Mouse (Mus musculus): ENCODE results near the gene Ptgs2. TPM values are rescaled to one million over a fixed set of nuclear protein-coding genes. Genes with fewer than 3 reads are reported as not detected.

Ptgs2 gene
- total and polyA plus RNA-seq, 3 experiments, result 0.57 to 0.66 (median 0.57) TPM

DNA sequence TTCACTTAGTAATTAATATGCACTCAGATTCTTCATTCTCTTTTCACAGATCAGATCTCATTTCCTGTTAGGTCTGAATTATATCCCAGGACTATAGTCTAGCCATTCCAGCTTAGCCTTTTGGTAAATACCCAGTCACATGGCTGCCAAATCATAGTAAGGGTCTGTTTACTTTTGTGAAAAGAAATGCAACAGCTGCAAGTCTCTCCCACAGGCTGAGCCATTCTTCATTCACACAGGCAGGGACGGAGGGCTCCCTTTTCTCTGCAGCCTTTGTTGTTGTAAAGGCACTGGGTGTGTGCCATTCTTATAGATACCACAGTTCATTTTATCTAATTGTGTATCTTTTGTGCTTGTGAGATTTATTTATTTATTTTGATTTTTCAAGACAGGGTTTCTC is 9.6 kb upstream of the Ptgs2 start:
- Histone ChIP-seq H3K4me3 (no peak overlapping the region), H3K36me3 (ENCODE audit: control insufficient read depth, insufficient read depth, low read length) (no peaks in the 10 kb centered on the region), H3K9ac (ENCODE audit: low read depth, low read length) (no peak overlapping the region), H3K27me3 (ENCODE audit: control insufficient read depth, insufficient read depth, low read length) (no peaks in the 10 kb centered on the region), H3K4me1 (ENCODE audit: control insufficient read depth, insufficient read depth, low read length) (no peaks in the 10 kb centered on the region), H3K79me2 (replicated peaks; ENCODE audit: control insufficient read depth, insufficient read depth, low read length) (no peaks in the 10 kb centered on the region), H3K27ac (no peak overlapping the region)
- no peak for DNase-seq
- 60% methylated on average over 1 of the region's 1 CpGs for WGBS
- intact Hi-C loops (cut with DNase I), result no loop called here
- TF ChIP-seq POLR2A (IDR thresholded peaks at IDR 0.05; ENCODE audit: insufficient read depth, low read depth, low read length), result no peak

GRCm38 (mm10) chr1:150097036-150097435 is 2.8 kb upstream of the Ptgs2 start:
- intact Hi-C loops (cut with DNase I), result no loop called here
- H3K4me1 ChIP-seq (ENCODE audit: control insufficient read depth, insufficient read depth, low read length), result no peaks in the 10 kb centered on the region; the same call in 1 of the 2 replicates

DNA sequence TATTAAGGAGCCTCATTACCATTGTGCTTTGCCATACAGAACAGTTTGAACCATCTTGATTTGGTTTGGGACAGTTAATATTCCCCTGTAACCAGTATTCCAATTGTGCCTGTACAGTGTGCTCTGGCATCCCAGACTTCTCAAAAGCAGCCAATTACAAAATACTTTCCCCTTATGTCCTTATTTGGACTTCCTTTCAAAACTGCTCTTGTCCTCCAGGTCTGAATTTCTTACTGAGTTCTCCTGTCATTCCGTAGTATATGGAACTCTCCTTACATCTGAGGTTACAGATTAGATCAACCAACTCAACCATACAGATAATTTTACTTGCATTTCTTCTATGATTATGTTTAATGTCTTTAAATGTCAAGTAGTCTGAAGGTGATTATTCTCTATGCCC is 2.1 kb upstream of the Ptgs2 start:
- intact Hi-C loops (cut with DNase I), result no loop called here
- H3K36me3 ChIP-seq (ENCODE audit: control insufficient read depth, insufficient read depth, low read length), result no peaks in the 10 kb centered on the region
- WGBS, result 59% methylated on average over 1 of the region's 1 CpGs
- peaks cover 2% of the 10 kb centered on the region; the same call in 1 of the 2 replicates for H3K27me3 ChIP-seq (ENCODE audit: control insufficient read depth, insufficient read depth, low read length)
- no peaks in the 10 kb centered on the region for H3K79me2 ChIP-seq (replicated peaks; ENCODE audit: control insufficient read depth, insufficient read depth, low read length)
- no peak overlapping the region for H3K9ac ChIP-seq (ENCODE audit: low read depth, low read length)
- no peak for DNase-seq
- no peaks in the 10 kb centered on the region; the same call in 1 of the 2 replicates for H3K4me1 ChIP-seq (ENCODE audit: control insufficient read depth, insufficient read depth, low read length)
- no peak overlapping the region for H3K4me3 ChIP-seq
- no peak overlapping the region for H3K27ac ChIP-seq
- no peak for TF ChIP-seq EP300 (IDR thresholded peaks at IDR 0.05; ENCODE audit: insufficient read depth, low read depth, low read length)
- no peak for TF ChIP-seq POLR2A (IDR thresholded peaks at IDR 0.05; ENCODE audit: insufficient read depth, low read depth, low read length)
- no peak for TF ChIP-seq CTCF (IDR thresholded peaks at IDR 0.05)

More at GRCm38 (mm10) chr1:150097036-150097435, 2.8 kb upstream of the Ptgs2 start:
- TF ChIP-seq EP300 (IDR thresholded peaks at IDR 0.05; ENCODE audit: insufficient read depth, low read depth, low read length) (no peak), POLR2A (IDR thresholded peaks at IDR 0.05; ENCODE audit: insufficient read depth, low read depth, low read length) (no peak), CTCF (IDR thresholded peaks at IDR 0.05) (no peak)
- H3K27me3 ChIP-seq (ENCODE audit: control insufficient read depth, insufficient read depth, low read length), result peaks cover 2% of the 10 kb centered on the region; the same call in 1 of the 2 replicates
- H3K79me2 ChIP-seq (replicated peaks; ENCODE audit: control insufficient read depth, insufficient read depth, low read length), result no peaks in the 10 kb centered on the region
- H3K4me3 ChIP-seq, result no peak overlapping the region
- no peak overlapping the region for H3K9ac ChIP-seq (ENCODE audit: low read depth, low read length)
- 88% methylated on average over 2 of the region's 2 CpGs for WGBS
- DNase-seq, result no peak
- H3K36me3 ChIP-seq (ENCODE audit: control insufficient read depth, insufficient read depth, low read length), result no peaks in the 10 kb centered on the region
- no peak overlapping the region for H3K27ac ChIP-seq

DNA sequence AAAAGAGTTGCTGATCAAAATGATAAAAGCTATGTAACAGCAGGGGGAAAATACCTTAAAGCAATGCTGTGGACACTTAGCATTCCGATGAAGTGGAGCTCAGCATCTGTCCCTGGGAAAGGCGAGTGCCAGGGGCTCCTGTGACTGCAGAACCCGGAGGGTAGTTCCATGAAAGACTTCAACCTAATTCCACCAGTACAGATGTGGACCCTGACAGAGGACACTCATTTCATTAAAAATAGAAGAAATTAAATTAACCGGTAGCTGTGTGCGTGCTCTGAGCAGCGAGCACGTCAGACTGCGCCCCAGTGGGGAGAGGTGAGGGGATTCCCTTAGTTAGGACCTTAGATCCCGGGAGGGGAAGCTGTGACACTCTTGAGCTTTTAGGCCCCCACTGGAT is 457 bp upstream of the Ptgs2 start:
- Histone ChIP-seq H3K27ac (peak overlapping the region; percentile 28), H3K9ac (ENCODE audit: low read depth, low read length) (no peak overlapping the region), H3K4me3 (peak overlapping the region; percentile 35; the same call in 1 of the 2 replicates), H3K36me3 (ENCODE audit: control insufficient read depth, insufficient read depth, low read length) (no peaks in the 10 kb centered on the region), H3K79me2 (replicated peaks; ENCODE audit: control insufficient read depth, insufficient read depth, low read length) (no peaks in the 10 kb centered on the region), H3K4me1 (ENCODE audit: control insufficient read depth, insufficient read depth, low read length) (no peaks in the 10 kb centered on the region; the same call in 1 of the 2 replicates), H3K27me3 (ENCODE audit: control insufficient read depth, insufficient read depth, low read length) (peaks cover 2% of the 10 kb centered on the region; the same call in 1 of the 2 replicates)
- intact Hi-C loops (cut with DNase I), result no loop called here
- no peak for TF ChIP-seq EP300 (IDR thresholded peaks at IDR 0.05; ENCODE audit: insufficient read depth, low read depth, low read length)
- TF ChIP-seq CTCF (IDR thresholded peaks at IDR 0.05), result no peak
- TF ChIP-seq POLR2A (IDR thresholded peaks at IDR 0.05; ENCODE audit: insufficient read depth, low read depth, low read length), result no peak
- no peak for DNase-seq
- WGBS, result 7% methylated on average over 9 of the region's 9 CpGs

DNA sequence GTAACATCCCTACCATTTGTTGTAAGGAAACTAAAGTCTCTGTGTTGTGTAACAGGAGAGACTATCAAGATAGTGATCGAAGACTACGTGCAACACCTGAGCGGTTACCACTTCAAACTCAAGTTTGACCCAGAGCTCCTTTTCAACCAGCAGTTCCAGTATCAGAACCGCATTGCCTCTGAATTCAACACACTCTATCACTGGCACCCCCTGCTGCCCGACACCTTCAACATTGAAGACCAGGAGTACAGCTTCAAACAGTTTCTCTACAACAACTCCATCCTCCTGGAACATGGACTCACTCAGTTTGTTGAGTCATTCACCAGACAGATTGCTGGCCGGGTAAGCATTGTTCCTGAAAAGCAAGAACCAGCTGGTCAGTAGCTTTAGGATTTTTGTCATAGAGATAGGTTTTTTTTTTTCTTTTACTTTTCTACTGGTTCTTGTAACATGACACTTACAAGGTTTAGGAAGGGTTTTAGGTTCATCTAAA is 4.4 kb downstream of the Ptgs2 start:
- intact Hi-C loops (cut with DNase I), result no loop called here
- Histone ChIP-seq H3K36me3 (ENCODE audit: control insufficient read depth, insufficient read depth, low read length) (no peaks in the 10 kb centered on the region), H3K4me3 (no peak overlapping the region), H3K9ac (ENCODE audit: low read depth, low read length) (no peak overlapping the region), H3K4me1 (ENCODE audit: control insufficient read depth, insufficient read depth, low read length) (no peaks in the 10 kb centered on the region; the same call in 1 of the 2 replicates), H3K27ac (no peak overlapping the region), H3K79me2 (replicated peaks; ENCODE audit: control insufficient read depth, insufficient read depth, low read length) (no peaks in the 10 kb centered on the region), H3K27me3 (ENCODE audit: control insufficient read depth, insufficient read depth, low read length) (peaks cover 2% of the 10 kb centered on the region; the same call in 1 of the 2 replicates)
- no peak for DNase-seq
- TF ChIP-seq POLR2A (IDR thresholded peaks at IDR 0.05; ENCODE audit: insufficient read depth, low read depth, low read length), result no peak
- no peak for TF ChIP-seq EP300 (IDR thresholded peaks at IDR 0.05; ENCODE audit: insufficient read depth, low read depth, low read length)
- TF ChIP-seq CTCF (IDR thresholded peaks at IDR 0.05), result no peak
- 82% methylated on average over 6 of the region's 6 CpGs for WGBS

DNA sequence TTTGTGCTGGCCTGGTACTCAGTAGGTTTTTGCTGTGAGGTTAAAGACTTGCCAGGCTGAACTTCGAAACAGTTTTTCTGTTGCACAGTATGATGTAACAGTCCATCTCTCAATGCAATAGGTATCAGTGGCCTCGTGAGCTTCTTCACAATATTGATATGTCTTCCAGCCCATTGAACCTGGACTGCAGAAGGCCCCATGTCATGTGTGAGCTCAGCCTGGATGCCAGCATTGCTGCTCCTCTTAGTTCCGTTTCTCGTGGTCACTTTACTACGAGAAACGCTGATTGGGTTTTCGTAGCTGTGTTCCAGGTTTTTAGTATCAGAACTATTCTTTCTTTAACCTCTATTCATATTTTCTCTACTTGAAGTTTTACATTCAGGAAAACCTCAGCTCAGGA is 6.9 kb downstream of the Ptgs2 start:
- H3K27me3 ChIP-seq (ENCODE audit: control insufficient read depth, insufficient read depth, low read length), result no peaks in the 10 kb centered on the region
- H3K36me3 ChIP-seq (ENCODE audit: control insufficient read depth, insufficient read depth, low read length), result no peaks in the 10 kb centered on the region
- no peak overlapping the region for H3K27ac ChIP-seq
- no peaks in the 10 kb centered on the region for H3K79me2 ChIP-seq (replicated peaks; ENCODE audit: control insufficient read depth, insufficient read depth, low read length)
- no peak overlapping the region for H3K4me3 ChIP-seq
- intact Hi-C loops (cut with DNase I), result no loop called here
- no peak for DNase-seq
- H3K9ac ChIP-seq (ENCODE audit: low read depth, low read length), result no peak overlapping the region
- TF ChIP-seq POLR2A (IDR thresholded peaks at IDR 0.05; ENCODE audit: insufficient read depth, low read depth, low read length) (no peak), EP300 (IDR thresholded peaks at IDR 0.05; ENCODE audit: insufficient read depth, low read depth, low read length) (no peak), CTCF (IDR thresholded peaks at IDR 0.05) (no peak)
- WGBS, result 86% methylated on average over 7 of the region's 7 CpGs
- H3K4me1 ChIP-seq (ENCODE audit: control insufficient read depth, insufficient read depth, low read length), result no peaks in the 10 kb centered on the region

All from heart, adult 2 months (tissue).